Mouse (Mus musculus): Measurements from ENCODE around the gene Gp1bb.

Gp1bb gene

DNA sequence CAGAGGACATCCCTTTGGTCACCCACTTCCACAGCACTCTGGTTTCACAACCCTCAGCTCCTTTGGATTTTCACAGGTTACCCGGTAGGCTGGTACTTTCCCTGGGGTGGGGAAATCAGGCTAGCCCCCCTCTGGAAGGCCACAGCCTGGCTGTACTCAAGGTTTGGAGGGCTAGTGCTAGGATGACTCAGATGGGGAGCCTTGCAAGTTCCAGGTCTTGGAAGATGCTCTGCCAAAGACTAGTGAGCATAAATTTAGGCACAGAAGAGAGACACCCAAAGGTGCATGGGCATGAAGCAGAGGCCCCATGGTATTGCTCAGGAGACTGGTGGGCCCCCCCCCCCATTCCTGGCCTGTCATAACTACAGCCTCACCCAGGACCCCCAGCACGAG, 6.7 kb upstream of the Gp1bb start:
- DNase-seq (ENCODE audit: low spot score in 2 of 2) = peak in 1 of 2 experiments; percentile 14

DNA sequence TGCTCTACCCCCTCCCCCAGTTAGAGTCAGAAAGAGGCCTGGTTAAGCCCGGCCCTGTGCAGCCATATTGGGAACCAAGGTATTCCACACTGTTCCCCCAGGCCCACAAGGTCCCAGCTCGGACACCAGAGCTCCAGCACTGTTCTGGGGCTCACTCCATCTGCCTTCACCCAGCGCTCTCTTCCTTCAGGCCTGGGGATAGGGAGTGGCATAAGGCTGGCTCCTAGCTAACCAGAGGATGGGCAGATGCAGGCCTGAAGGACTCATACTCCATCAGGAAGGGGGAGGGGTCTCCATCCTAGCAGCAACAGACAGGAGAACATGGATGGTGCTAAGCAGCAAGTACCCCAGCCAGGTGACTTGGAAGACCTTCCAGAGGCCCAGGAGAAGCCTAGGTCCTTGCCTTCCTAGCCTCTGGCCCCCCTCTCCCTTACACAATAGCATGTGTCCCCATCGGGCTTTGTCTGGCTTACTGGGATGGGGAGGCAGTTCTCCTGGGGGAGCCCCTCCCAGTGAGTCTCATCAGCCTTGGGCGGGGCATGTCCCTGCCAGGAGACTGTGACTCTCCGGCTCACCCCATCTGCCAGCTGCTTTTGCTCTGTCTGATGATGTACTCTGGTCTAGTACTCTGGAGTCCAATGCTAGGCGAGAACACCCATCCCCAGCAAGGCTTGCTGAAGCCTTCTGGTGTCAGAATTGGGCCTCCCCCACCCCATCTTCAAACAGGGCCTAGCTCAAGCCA, 6.2 kb upstream of the Gp1bb start:
- no peak for DNase-seq (ENCODE audit: low spot score in 2 of 2)

DNA sequence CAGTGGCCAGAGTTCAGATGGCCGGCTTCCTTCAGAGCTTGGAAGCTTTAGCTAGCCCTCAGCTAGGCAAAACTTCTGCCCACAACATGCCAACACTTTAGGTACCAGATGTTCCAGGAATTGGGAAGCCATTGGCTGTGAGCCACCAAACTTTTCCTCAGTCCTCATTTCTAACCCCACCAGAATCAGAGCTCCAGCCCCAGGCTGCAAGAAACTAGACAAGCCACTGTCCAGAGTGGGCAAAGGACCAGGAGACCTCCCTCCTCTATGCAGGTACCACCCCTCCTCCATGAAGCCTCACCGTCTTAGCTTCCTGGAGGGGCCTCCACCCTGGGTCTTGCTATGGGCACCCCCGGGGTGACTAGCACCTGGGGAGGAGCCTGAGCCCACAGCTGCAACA, 5.0 kb upstream of the Gp1bb start:
- DNase-seq (ENCODE audit: low spot score in 2 of 2) = no peak

DNA sequence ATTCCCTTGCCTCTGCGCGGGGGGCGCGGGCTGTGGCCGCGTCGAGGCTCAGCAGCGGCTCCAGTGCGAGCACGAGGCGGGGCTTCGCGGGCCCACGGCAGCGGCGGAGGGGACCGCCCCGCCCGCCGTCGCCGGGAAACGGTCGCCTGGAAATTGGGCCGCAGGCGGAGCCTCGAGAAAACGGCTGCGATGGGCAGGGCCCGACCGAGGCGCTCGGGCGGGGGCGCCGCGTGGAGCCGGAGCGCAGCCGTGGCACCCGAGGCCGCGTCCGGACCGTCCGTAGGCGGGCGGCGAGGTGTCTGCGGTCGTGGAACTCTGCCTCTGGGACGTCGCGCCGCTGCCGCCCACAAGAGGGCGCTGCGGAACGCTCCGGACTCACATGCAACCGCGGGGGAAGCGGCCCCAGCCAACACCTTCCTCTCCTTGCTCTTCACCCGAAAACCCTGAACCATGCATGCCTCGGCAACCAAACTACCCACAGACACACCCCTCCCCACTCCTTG, 4.2 kb upstream of the Gp1bb start, which contains the start of gene Gm49601:
Gene Gm49601, minus strand, starts transcription at position 52 of the 503 bp plus-strand sequence.
- peak; percentile 80 to 83 for DNase-seq (ENCODE audit: low spot score in 2 of 2)

DNA sequence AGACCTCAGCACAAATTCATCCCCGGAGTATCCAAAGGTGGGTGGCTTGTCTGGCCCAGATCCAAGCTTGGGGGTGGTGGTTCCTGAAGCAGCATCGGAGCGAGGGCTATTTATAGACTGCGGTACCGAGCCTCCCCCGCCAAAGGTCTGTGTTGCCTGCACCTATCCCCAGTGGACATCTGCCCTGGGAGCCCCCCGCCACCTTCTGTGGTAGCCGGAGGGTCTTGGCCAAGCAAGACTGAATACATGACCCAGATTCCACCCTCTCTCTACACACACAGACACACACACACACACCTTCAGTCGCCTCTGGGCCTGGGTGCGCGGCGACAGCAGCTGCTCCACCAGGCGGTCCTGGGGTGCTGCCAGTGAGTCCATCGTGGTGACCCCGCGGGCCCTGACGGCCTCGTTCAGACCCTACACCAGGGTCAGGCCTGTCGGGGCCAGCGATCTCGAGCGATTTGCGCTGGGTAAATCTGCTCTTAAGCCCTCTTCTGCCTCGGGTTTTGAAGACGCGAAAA, 3.6 kb upstream of the Gp1bb start:
- DNase-seq (ENCODE audit: low spot score in 2 of 2) = no peak

DNA sequence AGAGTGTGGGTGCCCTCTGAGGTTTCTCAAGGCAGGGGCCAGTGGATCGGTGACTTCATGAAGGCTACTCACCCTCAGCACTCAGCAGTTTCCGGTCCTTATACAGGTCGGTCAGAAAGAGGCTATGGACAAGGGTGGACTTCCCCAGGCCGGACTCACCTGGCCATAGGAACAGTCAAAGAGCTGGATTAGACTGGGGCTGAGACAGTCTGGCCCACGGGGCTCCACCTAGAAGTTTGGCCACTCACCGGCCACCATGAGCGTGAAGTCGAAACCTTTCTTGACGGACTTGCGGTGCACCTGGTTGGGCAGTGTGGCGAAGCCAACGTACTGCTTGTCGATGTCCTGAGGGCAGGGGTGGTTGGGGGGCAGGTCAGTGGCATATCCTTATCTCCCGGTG, 2.9 kb upstream of the Gp1bb start:
- no peak for DNase-seq (ENCODE audit: low spot score in 2 of 2)

DNA sequence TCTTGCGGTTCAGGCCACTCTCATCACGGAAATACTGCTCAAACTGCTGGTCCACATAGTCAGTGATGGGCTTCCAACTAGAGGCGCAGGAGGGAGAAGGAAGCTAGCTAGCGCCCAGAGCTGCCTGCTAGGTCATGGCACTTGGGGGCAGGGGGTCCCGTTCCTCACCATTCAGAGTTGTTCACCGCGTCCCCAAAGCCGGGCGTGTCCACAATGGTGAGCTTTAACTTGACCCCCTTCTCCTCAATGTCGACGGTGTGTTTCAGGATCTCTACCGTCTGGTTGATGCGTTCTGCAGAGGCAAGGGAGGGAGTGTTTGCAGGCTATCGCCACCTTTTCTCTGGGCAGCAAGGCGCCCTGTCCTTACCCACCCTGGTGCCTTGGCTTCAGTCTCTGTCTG, 2.4 kb upstream of the Gp1bb start:
- no peak for DNase-seq (ENCODE audit: low spot score in 2 of 2)

DNA sequence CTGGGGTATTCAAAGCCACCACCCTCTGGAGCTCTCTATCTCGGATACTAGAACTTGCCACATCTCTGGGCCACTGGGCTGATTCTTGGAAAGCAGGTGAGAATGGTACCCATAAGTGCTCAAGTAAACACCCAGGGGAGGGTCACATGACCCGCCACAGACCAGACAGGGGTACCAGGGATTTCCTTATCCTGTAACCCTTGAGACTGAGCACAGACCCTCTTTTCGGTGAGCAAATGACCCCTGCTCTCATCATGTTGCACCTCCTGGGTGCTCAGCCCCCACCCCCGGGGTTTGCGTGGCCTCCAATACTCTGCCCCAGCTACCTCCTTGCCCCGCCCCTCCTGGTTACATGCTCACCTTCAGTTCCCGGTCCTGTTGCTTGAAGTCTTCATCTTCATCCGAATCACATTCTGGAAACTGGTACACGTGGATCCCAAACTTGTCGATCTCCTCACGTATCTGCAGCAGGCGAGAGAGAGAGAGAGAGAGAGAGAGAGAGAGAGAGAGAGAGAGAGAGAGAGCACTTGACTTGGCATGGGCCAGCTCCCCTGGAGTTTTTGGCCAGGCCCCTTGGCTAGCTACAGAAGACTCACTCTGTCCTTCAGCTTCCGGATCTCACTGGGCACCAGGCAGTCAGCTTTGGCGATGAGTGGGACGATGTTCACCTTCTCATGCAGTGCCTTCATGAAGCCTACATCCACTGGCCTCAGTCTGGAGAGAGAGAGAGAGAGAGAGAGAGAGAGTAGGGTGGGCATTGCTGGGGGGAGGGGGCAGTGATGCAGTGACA, 1.7 kb upstream of the Gp1bb start:
- no peak for DNase-seq (ENCODE audit: low spot score in 2 of 2)

DNA sequence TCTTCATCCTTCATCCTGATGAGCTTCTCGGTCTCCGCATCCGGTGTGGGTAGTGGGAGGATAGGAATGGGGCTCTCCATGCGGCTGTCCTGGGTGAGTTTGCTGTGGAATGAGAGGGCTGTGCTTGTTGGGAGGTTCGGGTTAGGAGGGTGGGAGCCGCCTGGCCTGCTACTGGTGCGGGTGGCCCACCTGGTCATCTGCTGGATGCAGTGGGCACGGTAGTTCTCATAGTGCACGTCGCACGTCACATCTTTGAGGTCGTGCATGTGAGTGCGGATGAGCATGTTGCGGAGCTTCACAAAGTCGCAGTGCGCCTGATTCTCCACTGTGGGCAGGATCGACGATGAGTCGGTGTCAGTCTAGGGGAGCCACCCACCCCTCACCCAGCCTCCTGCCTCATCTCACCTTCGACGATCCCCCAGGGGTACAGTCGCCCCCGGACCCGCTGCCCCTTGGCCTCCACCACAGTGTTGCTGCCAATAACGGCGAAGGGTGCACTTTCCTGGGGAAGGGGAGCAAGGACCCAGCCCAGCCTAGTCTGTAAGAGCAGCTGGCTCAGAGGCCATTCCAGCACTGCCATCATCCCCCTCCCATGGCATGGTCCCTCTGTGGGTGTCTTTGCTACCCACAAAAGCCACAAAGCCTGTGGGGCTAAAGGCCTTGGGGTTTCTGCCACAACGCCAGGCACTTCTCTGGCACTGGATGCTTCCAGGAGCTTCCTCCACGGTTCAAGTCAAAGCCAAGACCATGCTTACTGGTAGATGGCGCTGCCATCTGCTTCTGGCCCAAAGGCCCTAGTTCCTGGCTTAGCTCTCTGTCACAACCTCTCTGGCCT, 930 bp upstream of the Gp1bb start:
- DNase-seq (ENCODE audit: low spot score in 2 of 2) = no peak

DNA sequence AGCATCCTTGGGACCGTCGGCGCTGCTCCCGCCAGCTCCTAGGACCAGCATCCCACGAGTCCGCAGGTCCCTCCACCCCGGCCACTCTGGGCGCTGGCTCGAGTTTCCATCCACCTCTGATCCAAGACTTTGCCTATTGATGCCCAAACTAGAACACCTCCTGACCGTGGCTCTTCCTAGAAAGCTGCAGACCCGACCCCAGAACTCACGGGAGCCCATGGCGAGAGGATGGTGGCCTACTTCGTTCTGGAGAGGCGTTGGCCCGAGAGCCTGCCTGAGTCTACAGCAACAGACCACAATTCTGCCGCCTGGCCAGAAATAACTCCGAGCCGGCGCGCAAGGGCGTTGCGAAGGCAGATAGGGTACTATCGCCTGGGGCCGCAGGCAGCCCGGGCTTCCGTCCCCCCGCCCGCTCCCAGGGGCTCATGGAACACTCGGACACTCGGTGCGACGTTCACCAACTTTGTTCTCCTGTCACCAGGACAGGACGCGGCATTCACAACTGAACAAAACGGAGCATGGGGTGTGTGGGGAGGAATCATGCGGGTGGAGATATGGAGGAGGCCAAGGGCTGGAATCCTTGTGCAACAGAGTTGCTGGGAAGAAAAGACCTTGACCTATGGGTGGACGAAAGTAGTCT, 721 bp downstream of the Gp1bb start:
- DNase-seq (ENCODE audit: low spot score in 2 of 2) = peak in 1 of 2 experiments; percentile 25

DNA sequence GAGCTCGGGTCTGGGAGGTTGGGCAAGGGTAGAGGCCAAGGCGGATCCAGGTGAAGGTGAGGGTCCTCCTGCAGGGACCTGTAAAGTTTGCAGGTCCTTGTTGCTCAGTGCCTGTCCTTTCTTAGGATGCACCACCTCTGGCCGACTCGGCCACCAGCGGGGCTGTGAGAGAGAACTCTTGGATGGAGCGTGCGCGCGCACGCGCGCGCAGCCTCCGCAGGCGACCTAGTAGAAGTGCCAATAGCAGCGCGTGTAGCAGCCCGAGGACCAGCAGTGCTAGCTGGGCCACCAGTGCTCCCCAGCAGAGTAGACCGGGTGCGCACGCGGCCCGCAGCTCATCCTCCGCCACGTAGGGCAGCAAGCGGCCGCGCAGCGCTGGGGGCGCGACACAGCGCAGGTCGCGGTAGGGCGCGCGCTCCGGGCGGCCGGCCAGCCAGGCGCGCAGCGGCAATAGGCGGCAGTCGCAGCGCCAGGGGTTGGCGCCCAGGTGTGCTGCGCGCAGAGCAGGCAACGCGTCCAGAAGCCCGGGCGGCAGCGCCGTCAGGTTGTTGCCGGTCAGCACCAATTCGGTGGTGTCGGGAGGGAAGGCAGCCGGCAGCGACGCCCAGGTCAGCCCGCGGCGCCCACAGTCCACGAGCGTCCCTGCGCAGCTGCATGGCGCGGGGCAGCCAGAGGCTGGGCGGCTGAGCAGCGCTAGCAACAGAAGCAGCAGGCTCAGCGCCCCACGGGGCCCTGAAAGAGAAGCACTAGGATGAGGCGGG, 1.4 kb downstream of the Gp1bb start:
- no peak for DNase-seq (ENCODE audit: low spot score in 2 of 2)

DNA sequence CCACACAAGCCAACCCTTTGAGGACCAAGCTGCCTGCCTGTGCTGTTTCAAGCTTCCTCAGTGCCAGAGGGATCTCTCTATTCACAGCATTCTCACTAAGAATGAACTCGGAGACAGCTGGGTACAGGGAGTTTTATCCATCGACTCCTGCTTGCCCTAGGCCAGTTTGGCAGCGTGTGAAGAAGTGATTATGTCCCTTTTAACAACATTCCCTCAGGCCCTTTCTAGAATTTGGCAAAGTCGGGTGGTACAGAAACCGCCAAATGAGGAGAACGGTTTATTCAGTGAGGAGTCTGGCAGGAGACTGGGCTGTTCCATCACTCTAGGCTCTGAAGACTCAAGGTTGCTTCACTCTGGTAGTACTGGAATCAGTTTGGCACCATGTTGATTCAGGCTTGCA, 2.0 kb downstream of the Gp1bb start:
- no peak for DNase-seq (ENCODE audit: low spot score in 2 of 2)

DNA sequence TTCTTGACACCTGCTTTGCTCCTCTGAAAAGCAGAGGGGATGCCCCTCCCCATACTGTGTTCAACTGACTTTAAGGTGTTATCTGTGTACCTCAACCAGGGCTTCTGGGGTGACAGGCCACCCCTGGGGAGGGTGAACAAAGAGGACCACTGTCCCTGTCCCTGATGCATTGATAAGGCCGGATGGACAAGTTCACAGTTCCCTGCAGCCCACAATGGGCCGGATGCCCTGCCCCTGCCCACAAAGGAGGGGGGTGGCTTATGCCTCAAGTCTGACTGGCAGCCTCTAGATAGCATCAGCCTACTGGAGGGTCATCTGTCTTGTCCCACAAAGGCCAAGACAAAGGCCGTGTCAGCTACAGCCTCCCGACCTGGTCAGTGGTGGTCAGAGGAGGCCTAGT, 3.1 kb downstream of the Gp1bb start:
- peak; percentile 24 to 58 for DNase-seq (ENCODE audit: low spot score in 2 of 2)

DNA sequence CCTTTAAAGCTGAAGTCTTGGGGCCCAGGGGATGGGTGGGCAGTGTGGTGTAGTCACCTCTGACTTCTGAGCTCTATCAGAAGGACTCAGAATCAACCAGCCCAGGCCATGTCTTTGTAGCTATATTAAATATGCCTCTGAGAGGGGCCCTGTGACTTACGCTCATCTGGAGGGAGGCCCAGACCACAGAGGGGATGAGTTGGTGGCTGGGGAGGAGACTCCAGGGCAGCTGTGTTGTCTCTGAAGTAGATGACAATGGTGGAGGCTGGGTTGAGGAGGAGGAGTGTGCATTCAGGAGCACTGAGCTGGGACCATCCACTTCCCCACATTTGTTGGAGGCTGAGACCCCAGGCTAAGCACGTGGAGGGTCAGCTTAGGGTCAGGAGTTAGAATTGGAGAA, 3.9 kb downstream of the Gp1bb start:
- DNase-seq (ENCODE audit: low spot score in 2 of 2) = no peak

DNA sequence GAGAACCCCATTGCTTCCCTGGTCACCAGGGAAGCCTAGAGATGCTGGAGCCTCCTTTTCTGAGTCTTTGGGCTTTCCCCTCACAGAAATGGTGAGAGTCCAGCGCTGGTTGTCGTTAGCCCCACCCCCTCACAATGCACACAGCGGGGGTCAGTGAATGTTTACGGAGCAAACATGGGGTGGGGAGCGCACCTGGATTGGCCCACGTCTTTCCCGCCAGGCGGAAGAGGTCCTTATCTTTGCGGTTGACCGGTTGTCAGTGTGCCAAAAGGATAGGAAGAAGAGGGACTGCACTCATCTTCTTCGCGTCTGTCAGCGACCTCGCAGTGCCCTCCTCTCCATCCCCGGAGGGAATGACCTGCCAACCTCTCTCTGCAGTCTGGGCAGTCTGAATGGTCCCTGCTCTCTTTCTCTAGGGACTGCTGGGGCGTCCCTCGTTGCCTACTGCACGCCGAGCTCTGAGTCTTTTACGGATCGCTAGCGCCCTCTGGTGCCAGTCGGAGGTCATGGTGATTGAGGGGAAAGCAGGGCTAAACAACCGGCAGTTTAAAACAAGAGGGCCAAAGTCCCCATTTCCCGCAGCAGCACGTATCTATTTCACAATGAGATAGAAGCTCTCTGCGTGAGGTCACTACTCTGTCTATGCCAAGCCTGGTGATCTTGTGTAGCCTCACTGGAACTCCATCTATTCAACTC, 4.7 kb downstream of the Gp1bb start:
- DNase-seq (ENCODE audit: low spot score in 2 of 2) = peak; percentile 77 to 81

DNA sequence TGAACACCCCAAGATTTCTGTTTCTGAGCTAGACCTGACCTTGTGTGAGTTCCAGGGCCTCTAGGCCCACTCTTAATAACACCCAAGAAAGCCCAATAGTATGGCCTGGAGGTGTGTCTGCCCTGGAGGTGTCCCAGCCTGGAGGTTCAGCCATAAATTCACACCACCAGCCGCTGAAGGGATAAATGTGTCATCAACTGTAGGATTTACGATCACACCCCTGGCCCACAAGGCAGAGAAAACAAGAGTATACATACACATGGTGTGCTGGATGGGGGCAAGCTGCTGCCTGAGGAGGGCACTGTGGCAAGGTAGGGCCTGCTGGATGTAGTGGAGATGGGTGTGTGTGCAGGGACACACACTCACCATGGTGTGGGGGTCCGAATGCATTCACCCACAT, 8.9 kb downstream of the Gp1bb start:
- no peak for DNase-seq (ENCODE audit: low spot score in 2 of 2)

DNA sequence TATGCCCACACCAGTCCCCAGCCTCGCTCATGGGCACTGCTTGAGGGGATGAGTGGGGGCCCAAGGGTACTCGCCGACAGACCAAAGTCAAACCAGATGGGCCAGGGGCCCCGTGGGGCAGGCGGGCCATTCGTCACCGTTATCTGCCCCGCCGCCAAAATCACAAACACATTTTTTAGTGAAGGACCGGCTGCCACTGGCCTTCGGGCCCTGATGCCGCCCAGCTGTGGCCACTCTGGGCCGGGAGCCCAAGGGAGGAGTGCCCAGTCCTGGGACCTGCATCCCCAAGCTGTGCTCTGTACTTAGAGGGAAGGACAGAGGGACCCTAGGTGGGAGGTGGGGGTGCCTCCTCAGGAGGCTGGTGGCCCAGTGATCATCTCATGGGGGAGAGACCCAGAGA, 10.5 kb downstream of the Gp1bb start:
- no peak for DNase-seq (ENCODE audit: low spot score in 2 of 2)

DNA sequence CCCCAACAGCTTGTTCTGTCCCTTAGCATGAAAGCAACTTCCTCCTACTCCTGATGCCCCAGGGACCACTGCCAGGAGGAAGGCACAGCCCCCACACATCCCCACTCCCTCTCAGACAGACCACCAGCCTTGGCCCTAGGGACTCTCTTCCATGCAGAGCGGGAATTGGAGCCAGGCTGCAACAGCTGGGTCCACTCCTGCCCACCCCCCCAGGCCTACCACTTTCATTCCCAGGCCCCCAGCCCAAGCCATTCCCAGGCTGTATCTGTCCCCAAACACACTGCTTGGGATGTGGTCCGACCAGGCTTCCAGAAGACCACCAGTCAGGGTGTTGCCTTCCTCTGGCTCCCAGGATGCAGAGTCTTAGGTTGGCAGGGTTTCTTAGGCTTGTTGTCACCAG, 13.1 kb downstream of the Gp1bb start:
- no peak for DNase-seq (ENCODE audit: low spot score in 2 of 2)

DNA sequence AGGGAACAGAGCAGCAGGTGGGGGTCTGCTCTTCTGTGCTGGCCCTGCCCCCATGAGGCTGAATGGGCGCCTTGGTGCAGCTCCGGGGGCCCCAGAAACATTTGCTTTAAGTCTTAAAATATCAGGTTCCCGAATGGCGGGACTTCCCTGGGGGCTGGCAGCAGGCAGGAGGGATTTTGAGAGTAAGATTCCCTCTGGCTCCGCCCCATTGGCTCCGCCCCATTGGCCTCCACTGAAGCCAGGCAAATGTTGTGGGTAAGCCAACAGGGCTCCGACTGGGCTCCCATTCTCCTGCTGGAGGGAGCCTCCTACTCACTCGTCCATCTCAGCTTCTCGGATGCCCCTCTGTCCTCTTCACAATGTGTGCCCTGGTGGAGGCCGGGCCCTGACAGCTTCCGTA, 14.0 kb downstream of the Gp1bb start:
- no peak for DNase-seq (ENCODE audit: low spot score in 2 of 2)

DNA sequence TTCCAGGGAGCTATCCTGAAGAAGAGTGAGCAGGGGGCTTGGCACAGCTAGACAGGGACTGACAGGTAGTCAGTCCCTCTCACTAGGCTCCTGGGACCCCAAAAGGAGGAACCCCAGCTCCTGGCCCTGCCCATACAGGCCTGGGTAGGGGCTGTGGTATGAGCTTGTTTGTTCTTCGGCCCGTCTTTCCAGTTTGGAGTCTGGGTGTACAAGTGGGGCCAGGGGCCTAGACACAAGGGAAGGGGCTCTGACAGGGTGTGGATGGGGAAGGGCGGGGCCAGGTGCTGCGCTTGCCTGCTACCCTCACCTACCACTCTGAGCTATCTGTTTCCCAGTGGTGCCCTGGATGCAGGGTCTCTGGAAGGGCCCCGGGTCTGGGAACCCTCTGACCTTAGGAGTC, 16.5 kb downstream of the Gp1bb start:
- no peak for DNase-seq (ENCODE audit: low spot score in 2 of 2)

Measured in natural killer cell, adult 2 months (primary cell).